Mouse (Mus musculus): ENCODE measurements at regions not wholly inside any gene's neighbourhood (a gene's known extent, or its start where the extent isn't known, plus 50 kb on each side); places are given as distances from the start of the nearest gene placed in this dataset.
"Not testable (repeated sequence)": the region's sequence is repeated elsewhere in the genome, so short reads cannot be mapped to it uniquely, and the experiment has no call there.

- no peak for DNase-seq
These were observed 118.1 kb downstream of the Mmrn1 start for GRCm38 (mm10) chr6:61042667-61043523.

GRCm38 (mm10) chr6:61043524-61044450 lies 119.0 kb downstream of the Mmrn1 start:
- no peak for DNase-seq

GRCm38 (mm10) chr6:61047667-61048066 lies 122.9 kb downstream of the Mmrn1 start:
- DNase-seq = not testable (repeated sequence)

DNA sequence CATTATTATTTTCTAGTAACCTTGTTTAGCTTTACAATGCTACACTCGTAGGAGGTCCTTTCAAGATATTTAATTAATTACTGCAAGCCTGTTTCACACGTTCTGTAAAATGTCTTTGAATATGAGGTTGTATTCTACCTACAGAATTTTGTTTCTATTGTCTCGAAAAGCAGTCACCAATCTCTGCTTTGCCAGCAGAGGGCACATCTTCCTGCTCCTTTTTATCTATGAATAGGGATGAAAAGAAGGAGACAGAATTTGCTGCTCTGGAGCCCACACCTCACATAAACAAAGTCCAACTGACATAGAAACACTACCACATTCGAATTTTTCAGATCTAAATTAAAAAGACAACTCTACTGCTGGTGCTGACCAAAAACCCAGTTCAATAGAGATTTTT lies 117.0 kb upstream of the Ccser1 start:
- DNase-seq = peak; percentile 1

DNA sequence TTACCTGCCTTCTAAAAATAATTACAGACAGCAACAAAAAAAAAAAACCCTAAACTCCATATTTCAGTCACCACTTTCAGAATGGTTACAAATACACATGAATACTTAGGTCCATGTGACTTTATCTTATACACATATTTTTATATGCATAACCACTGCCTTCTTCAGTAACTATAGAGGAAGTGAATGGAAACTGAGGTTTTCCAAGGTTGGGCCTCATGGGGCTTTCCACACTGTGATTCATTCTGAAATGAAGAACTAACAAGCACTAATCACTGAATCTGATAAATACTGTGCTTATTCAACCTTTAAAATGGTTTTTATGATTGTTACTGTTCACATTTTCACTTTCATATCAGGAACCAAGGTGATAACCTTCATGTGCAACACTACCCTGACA lies 114.4 kb upstream of the Ccser1 start:
- DNase-seq = no peak

DNA sequence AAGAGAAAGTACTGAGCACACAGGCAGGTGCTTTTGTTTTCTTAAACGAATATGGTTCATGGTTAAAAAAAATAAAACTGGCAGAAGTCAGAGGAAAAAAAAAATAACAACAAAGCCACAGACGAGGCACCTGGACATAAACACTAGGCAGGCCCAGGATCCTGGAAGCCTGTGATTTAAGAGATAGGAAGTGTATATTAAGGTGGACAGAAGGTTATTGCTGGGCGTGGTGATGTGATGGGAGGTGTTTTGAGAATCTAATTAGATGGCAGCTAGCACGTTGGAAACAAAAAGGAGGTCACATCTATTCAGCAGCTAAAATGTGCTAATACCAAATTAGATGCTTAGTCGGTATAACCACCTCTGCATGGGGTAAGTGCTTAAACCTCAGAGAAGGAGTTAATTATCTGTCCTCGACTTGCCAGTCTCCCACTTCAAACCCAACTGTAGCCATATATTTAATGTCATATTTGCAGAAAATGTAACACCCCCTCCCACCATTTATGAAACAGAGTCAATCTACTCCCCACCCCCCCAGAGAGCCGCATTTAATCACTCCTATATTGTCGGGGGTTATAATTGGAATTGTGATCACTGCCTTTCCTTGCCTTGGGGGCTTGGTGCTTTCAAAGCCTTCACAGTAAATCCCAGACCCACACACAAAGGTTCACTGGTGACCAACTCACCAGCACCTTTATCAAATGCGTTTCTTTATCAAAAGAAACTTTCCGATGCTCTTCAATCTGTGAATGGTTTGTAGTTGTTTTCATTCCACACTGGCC lies 113.4 kb upstream of the Ccser1 start:
- DNase-seq = no peak

DNA sequence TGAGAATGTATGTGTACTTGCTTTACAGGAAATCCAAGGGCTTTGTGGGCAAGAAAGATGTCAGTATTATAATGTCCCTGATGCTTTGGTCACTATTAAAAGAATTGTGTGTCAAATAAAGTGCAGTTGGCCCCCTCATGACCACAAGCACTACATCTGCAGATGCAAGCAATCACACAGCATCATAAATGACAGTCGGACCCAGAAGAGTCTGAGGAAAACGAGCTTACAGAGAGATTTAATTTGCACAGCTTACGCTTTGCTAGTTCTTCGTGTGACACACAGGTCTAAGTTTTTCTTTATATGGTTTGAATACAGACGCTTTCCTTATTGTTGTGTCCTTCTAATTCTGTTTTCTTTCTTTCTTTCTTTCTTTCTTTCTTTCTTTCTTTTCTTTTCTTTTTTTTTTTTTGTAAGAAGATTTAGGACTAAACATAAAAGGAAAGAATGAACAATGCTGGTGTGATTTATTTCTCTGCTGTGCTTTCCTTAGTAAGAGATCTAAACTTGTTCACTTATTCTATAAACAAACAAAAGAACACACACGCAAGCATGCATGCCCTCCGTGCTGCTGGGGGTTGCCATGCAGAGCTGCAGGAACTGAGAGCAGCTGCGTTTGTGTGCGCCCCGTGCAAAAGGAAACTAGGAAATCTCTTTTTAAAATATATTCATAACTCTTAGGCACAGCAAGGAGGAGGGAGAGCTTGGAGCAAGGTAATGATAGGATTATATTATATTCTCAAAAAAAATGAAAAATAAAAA lies 112.6 kb upstream of the Ccser1 start:
- DNase-seq = no peak

GRCm38 (mm10) chr6:61068117-61068489 lies 112.0 kb upstream of the Ccser1 start:
- no peak for DNase-seq

GRCm38 (mm10) chr6:61073267-61073666 lies 106.9 kb upstream of the Ccser1 start:
- no peak for DNase-seq

GRCm38 (mm10) chr6:61073794-61074193 lies 106.3 kb upstream of the Ccser1 start:
- DNase-seq = no peak

DNA sequence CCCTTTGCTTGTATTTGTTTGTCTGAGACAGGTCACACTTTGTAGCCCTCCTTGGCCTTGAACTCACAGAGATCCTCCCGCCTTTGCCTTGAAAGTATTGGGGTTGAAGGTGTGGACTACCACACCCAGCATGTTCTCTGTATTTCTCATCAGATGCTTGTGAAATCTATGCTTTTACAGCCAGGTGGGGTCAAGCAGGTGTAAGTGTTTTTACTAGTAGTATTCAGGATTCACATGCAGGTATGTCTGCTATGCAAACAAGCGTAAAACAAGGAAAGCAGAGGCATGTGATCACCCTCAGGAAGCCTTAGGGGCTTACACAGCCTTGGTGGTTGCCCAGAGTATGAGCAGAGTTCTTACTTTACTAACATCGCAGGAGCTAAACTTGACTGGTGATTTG lies 105.4 kb upstream of the Ccser1 start:
- DNase-seq = no peak

GRCm38 (mm10) chr6:61078559-61078958 lies 101.6 kb upstream of the Ccser1 start:
- DNase-seq = no peak

- DNase-seq = no peak
These were observed 99.5 kb upstream of the Ccser1 start for GRCm38 (mm10) chr6:61080661-61081060.

- no peak for DNase-seq
These were observed 96.8 kb upstream of the Ccser1 start for GRCm38 (mm10) chr6:61083346-61083745.

- DNase-seq = no peak
These were observed 80.7 kb upstream of the Ccser1 start for GRCm38 (mm10) chr6:61099348-61099981.

DNA sequence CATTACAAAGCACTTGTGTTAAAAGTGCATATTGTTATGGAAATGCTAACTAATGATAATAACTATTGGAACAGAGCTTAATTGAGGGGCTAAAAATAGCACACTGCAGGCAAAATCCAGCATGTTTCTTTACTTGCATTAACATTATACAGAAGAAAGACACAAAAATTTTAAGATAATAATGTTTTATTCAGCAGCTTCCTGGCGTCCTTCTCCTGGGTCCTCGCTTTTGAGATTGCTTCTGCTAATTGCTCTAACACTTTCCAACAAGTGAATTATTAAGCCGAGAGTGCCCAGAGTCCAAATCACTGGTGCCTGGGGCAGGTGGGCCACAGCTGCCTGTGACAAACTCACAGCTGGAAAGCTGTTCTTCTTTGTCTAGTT lies 80.2 kb upstream of the Ccser1 start:
- no peak for DNase-seq

GRCm38 (mm10) chr6:61101972-61102371 lies 78.2 kb upstream of the Ccser1 start:
- DNase-seq = no peak

DNA sequence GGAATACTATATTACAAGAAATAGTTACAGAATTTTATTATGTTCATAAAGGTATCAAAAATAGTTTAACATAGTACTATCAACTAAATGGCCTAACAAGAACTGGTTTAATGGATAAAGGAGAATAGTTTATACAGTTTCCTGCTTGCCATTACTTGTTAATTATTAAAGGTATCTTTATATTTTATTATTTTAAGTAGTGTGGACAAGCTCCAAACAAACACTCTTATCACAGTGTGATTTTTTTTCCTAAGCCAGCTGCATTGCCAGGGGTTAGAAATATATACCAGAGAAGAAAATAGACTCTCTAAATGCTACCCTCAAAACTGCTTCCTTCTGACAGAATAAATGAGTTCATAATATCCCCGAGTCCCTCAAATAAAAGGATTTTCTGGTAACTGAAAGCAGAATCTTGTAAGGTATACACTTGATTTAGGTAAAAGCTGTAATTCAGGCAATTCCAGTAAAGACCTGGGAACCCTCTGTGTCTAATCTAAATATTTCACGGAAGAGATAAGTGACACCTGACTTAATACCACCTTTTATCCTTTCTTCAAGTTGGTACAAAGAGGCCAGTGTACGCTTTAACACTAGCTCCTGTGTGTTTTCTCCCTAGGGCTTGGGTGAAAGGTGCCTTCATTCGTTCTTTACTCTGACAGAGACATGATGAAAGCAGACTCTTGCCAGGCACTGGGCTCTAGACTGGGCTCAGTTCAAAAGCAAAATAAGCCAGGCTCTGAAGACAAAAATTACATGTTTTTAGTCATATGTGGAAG lies 76.5 kb upstream of the Ccser1 start:
- no peak for DNase-seq

GRCm38 (mm10) chr6:61115250-61115649 lies 64.9 kb upstream of the Ccser1 start:
- no peak for DNase-seq

- no peak for DNase-seq
These were observed 60.5 kb upstream of the Ccser1 start for GRCm38 (mm10) chr6:61119590-61119989.

Measured in adrenal gland, postnatal 25 days (tissue).